Mouse (Mus musculus): Measurements from ENCODE around the gene Serinc3. TPM values are rescaled to one million over a fixed set of nuclear protein-coding genes. Genes with fewer than 3 reads are reported as not detected.

The Serinc3 gene
- polyA plus RNA-seq, 1 experiment from 2014 or later: 46.2 TPM

DNA sequence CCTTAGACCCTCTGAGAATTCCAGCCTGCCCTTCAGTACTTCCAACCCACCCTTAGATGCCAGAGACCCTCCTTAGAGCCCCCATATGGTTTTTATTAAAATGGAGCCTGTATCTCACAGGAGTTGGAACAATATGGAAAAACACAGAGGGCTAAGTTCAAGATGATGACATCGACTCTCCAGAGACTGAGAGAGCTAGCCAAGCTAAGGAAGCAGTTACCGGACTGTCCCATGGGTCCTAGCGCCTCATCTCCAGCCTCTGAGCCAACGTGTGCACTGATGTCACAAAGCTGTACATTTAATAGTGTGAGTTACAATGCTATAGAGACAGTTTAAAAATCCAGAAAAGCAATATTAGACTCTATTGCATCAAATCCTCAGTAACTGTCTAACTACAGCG, 53.9 kb downstream of the Serinc3 start:
- H3K9me3 ChIP-seq (ENCODE audit: control insufficient read depth, low read depth, low read length): no peaks in the 10 kb centered on the region
- H3K9ac ChIP-seq (replicated peaks; ENCODE audit: low read depth, low read length): no peak overlapping the region
- H3K36me3 ChIP-seq (ENCODE audit: control insufficient read depth, insufficient read depth, low read length): no peaks in the 10 kb centered on the region
- no peak overlapping the region for H3K27ac ChIP-seq (ENCODE audit: low read length)
- peaks cover 4% of the 10 kb centered on the region; the same call in 1 of the 2 replicates for H3K4me1 ChIP-seq (ENCODE audit: control insufficient read depth, insufficient read depth, low read length)
- no peak overlapping the region for H3K4me3 ChIP-seq (ENCODE audit: low read depth, low read length)
- no peak for ATAC-seq (ENCODE audit: insufficient number of reproducible peaks, insufficient read depth, low FRiP score, low read depth)
- WGBS: 73% methylated on average over 5 of the region's 5 CpGs
- H3K4me2 ChIP-seq (replicated peaks; ENCODE audit: low read depth, low read length): no peak overlapping the region
- H3K27me3 ChIP-seq (ENCODE audit: control insufficient read depth, insufficient read depth, low read length): no peaks in the 10 kb centered on the region

DNA sequence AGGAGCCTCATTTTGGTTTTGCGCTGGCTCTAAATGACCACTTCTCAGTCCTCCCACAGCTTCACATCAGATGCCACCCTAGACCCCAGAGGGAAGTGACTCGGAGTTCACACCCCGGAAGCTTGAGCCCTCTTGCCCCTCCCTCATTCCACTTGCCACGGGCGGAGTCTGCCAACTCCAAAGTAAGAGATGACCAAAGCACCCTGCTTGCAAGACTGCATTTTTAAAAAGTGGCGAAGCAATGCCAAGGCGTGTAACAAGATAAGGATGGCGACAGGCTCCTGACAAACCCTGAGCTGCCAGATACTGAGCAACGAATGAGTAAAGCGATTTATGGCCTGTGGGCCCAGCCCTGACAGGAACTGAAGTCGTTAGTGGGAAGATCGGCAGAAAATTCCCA, 54.7 kb downstream of the Serinc3 start:
- Histone ChIP-seq H3K27ac (ENCODE audit: low read length) (no peak overlapping the region), H3K4me2 (replicated peaks; ENCODE audit: low read depth, low read length) (no peak overlapping the region), H3K9ac (replicated peaks; ENCODE audit: low read depth, low read length) (no peak overlapping the region), H3K9me3 (ENCODE audit: control insufficient read depth, low read depth, low read length) (no peaks in the 10 kb centered on the region), H3K36me3 (ENCODE audit: control insufficient read depth, insufficient read depth, low read length) (no peaks in the 10 kb centered on the region), H3K4me3 (ENCODE audit: low read depth, low read length) (no peak overlapping the region), H3K4me1 (ENCODE audit: control insufficient read depth, insufficient read depth, low read length) (peaks cover 3% of the 10 kb centered on the region; the same call in 1 of the 2 replicates), H3K27me3 (ENCODE audit: control insufficient read depth, insufficient read depth, low read length) (no peaks in the 10 kb centered on the region)
- 58% methylated on average over 12 of the region's 12 CpGs for WGBS
- ATAC-seq (ENCODE audit: insufficient number of reproducible peaks, insufficient read depth, low FRiP score, low read depth): no peak

- Histone ChIP-seq H3K9me3 (ENCODE audit: control insufficient read depth, low read depth, low read length) (no peaks in the 10 kb centered on the region), H3K4me1 (ENCODE audit: control insufficient read depth, insufficient read depth, low read length) (no peaks in the 10 kb centered on the region), H3K36me3 (ENCODE audit: control insufficient read depth, insufficient read depth, low read length) (no peaks in the 10 kb centered on the region), H3K27ac (ENCODE audit: low read length) (no peak overlapping the region), H3K27me3 (ENCODE audit: control insufficient read depth, insufficient read depth, low read length) (no peaks in the 10 kb centered on the region), H3K9ac (replicated peaks; ENCODE audit: low read depth, low read length) (no peak overlapping the region), H3K4me2 (replicated peaks; ENCODE audit: low read depth, low read length) (no peak overlapping the region), H3K4me3 (ENCODE audit: low read depth, low read length) (no peak overlapping the region)
- no peak for ATAC-seq (ENCODE audit: insufficient number of reproducible peaks, insufficient read depth, low FRiP score, low read depth)
- 68% methylated on average over 5 of the region's 5 CpGs for WGBS
These were observed 57.4 kb downstream of the Serinc3 start for GRCm38 (mm10) chr2:163587506-163587905.

DNA sequence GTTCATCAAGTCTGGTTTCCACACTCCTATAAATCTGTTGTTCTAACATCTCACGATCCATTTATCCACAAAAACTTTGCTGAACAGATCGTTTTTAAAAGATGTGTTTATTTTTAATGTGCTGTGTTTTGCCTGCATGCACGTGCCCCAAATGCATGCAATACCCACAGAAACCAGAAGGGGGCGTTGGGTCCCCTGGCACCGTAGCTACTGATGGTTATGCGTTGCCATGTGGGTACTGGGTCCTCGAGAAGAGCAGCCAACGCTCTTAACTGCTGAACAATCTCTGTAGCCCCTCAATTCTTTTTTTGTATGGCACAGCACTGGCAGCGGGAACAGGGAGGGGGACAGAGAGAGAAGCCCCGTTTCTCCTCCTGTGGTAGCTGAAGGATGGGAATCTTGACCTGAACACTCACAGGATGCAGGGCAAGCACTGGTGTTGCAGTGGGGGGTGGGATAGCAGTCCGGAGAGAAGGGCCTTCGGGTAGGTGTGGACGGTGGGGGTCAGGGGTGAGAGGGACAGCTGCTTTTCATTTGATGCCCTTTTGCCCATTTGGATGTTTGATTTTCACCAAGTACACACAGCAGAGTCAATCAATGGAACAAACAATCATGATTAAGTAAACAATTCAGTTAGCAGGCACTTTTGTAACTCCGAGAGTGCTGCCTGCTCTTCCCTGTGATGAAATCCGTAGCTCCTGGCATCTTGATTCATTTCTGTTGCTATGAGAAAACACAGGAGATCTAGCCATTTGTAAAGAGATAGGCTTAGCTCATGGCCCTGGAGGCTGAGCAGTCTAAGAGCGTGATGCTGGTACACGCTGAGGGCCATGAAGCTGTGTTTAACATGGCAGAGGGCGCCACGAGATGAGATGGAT, 58.3 kb downstream of the Serinc3 start:
- Histone ChIP-seq H3K9me3 (ENCODE audit: control insufficient read depth, low read depth, low read length) (no peaks in the 10 kb centered on the region), H3K36me3 (ENCODE audit: control insufficient read depth, insufficient read depth, low read length) (no peaks in the 10 kb centered on the region), H3K4me3 (ENCODE audit: low read depth, low read length) (no peak overlapping the region), H3K27ac (ENCODE audit: low read length) (no peak overlapping the region), H3K27me3 (ENCODE audit: control insufficient read depth, insufficient read depth, low read length) (no peaks in the 10 kb centered on the region), H3K9ac (replicated peaks; ENCODE audit: low read depth, low read length) (no peak overlapping the region), H3K4me2 (replicated peaks; ENCODE audit: low read depth, low read length) (no peak overlapping the region), H3K4me1 (ENCODE audit: control insufficient read depth, insufficient read depth, low read length) (no peaks in the 10 kb centered on the region)
- ATAC-seq (ENCODE audit: insufficient number of reproducible peaks, insufficient read depth, low FRiP score, low read depth): no peak
- WGBS: 33% methylated on average over 19 of the region's 19 CpGs

GRCm38 (mm10) chr2:163584088-163584426, 60.9 kb downstream of the Serinc3 start:
- no peak for ATAC-seq (ENCODE audit: insufficient number of reproducible peaks, insufficient read depth, low FRiP score, low read depth)
- Histone ChIP-seq H3K9ac (replicated peaks; ENCODE audit: low read depth, low read length) (no peak overlapping the region), H3K4me1 (ENCODE audit: control insufficient read depth, insufficient read depth, low read length) (no peaks in the 10 kb centered on the region), H3K9me3 (ENCODE audit: control insufficient read depth, low read depth, low read length) (no peaks in the 10 kb centered on the region), H3K36me3 (ENCODE audit: control insufficient read depth, insufficient read depth, low read length) (no peaks in the 10 kb centered on the region), H3K4me2 (replicated peaks; ENCODE audit: low read depth, low read length) (no peak overlapping the region), H3K27me3 (ENCODE audit: control insufficient read depth, insufficient read depth, low read length) (no peaks in the 10 kb centered on the region), H3K27ac (ENCODE audit: low read length) (no peak overlapping the region), H3K4me3 (ENCODE audit: low read depth, low read length) (no peak overlapping the region)
- WGBS: 77% methylated on average over 10 of the region's 10 CpGs

DNA sequence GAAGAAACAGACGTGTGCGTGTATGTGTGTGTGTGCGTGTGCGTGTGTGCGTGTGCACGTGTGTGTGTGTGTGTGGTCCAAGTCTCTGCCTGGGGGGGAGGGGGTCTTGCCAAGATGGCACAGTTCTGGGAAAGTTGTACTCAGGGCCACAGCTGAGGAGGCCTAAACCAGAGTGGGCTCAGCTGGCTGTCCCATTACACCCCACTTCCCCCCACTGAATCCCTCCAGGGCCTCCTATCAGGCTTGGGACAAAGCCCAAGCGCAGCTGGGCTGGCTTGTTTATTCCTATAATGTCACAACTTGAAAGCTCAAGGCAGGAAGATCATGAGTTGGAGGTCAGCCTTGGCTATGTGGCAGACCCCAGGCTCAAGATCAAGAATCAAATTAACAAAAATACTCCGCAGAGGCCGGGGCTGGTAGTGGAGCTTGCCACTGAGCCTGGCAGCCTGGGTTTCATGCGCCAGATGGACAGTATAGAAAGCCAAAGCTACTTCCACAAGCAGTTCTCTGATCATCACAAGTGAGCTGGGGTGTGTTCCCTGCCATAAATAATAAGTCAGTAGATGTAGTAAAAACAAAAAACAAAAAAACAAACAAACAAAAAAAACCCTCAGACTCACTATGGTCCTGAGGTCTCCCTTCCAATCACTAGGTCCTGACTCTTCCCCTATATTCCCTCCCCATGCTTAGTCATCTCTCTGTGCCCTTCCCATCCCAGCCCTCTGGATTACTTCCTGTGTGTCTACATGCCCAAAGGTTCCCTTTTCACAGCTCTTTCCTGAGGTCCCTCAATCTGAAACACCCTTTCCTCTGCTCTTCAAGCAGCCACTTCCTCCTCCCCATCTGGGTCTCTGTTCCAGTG, 61.5 kb downstream of the Serinc3 start:
- Histone ChIP-seq H3K36me3 (ENCODE audit: control insufficient read depth, insufficient read depth, low read length) (no peaks in the 10 kb centered on the region), H3K9me3 (ENCODE audit: control insufficient read depth, low read depth, low read length) (no peaks in the 10 kb centered on the region), H3K27ac (ENCODE audit: low read length) (no peak overlapping the region), H3K9ac (replicated peaks; ENCODE audit: low read depth, low read length) (no peak overlapping the region), H3K4me2 (replicated peaks; ENCODE audit: low read depth, low read length) (no peak overlapping the region), H3K27me3 (ENCODE audit: control insufficient read depth, insufficient read depth, low read length) (no peaks in the 10 kb centered on the region), H3K4me3 (ENCODE audit: low read depth, low read length) (no peak overlapping the region), H3K4me1 (ENCODE audit: control insufficient read depth, insufficient read depth, low read length) (no peaks in the 10 kb centered on the region)
- no peak for ATAC-seq (ENCODE audit: insufficient number of reproducible peaks, insufficient read depth, low FRiP score, low read depth)
- 87% methylated on average over 10 of the region's 10 CpGs for WGBS

- H3K4me3 ChIP-seq (ENCODE audit: low read depth, low read length): no peak overlapping the region
- no peak overlapping the region for H3K27ac ChIP-seq (ENCODE audit: low read length)
- no peaks in the 10 kb centered on the region for H3K4me1 ChIP-seq (ENCODE audit: control insufficient read depth, insufficient read depth, low read length)
- H3K4me2 ChIP-seq (replicated peaks; ENCODE audit: low read depth, low read length): no peak overlapping the region
- ATAC-seq (ENCODE audit: insufficient number of reproducible peaks, insufficient read depth, low FRiP score, low read depth): no peak
- H3K27me3 ChIP-seq (ENCODE audit: control insufficient read depth, insufficient read depth, low read length): no peaks in the 10 kb centered on the region
- WGBS: 76% methylated on average over 13 of the region's 13 CpGs
- H3K36me3 ChIP-seq (ENCODE audit: control insufficient read depth, insufficient read depth, low read length): no peaks in the 10 kb centered on the region
- no peak overlapping the region for H3K9ac ChIP-seq (replicated peaks; ENCODE audit: low read depth, low read length)
- H3K9me3 ChIP-seq (ENCODE audit: control insufficient read depth, low read depth, low read length): no peaks in the 10 kb centered on the region
These were observed 64.6 kb downstream of the Serinc3 start for GRCm38 (mm10) chr2:163580069-163580945.

GRCm38 (mm10) chr2:163577986-163578385, 66.9 kb downstream of the Serinc3 start:
- Histone ChIP-seq H3K4me1 (ENCODE audit: control insufficient read depth, insufficient read depth, low read length) (no peaks in the 10 kb centered on the region), H3K9ac (replicated peaks; ENCODE audit: low read depth, low read length) (no peak overlapping the region)
- WGBS: 82% methylated on average over 2 of the region's 2 CpGs

More at GRCm38 (mm10) chr2:163577986-163578385, 66.9 kb downstream of the Serinc3 start:
- Histone ChIP-seq H3K27me3 (ENCODE audit: control insufficient read depth, insufficient read depth, low read length) (no peaks in the 10 kb centered on the region), H3K9me3 (ENCODE audit: control insufficient read depth, low read depth, low read length) (no peaks in the 10 kb centered on the region), H3K27ac (ENCODE audit: low read length) (no peak overlapping the region), H3K36me3 (ENCODE audit: control insufficient read depth, insufficient read depth, low read length) (no peaks in the 10 kb centered on the region), H3K4me3 (ENCODE audit: low read depth, low read length) (no peak overlapping the region), H3K4me2 (replicated peaks; ENCODE audit: low read depth, low read length) (no peak overlapping the region)
- ATAC-seq (ENCODE audit: insufficient number of reproducible peaks, insufficient read depth, low FRiP score, low read depth): no peak

Measured in stomach, embryonic 14.5 days (tissue).